ENCODE assay signal across 16 mouse cellular contexts in the genomic region with DNA sequence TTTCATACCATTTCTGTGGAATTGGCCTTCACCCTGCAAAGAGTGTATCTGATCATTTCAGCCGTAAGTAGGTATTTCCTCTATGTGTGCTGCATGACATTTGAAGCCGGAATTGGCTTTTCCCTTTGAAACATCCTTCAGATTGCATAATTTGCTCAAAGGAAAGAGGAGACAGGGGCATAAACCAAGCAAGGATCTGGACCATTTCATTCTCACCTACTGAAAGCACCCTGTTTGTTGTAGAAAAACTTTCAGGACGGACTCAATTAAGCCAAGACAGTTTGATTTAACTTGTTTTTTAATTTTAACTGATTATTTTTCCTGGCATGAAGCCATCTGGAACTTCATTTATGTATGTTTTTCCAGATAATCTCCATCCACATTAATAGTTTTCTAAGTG.
"Had no signal": no experiment of that assay in that cellular context is flagged by ENCODE, and none has a peak within 500 bp of the region (broad histone marks: within the 10 kb centered on the region; RNA-seq: fewer than 3 reads in every experiment).

No protein-coding gene starts in this region.

- H3K36me3 ChIP-seq: neural tube, embryonic 13.5 days; neural tube, embryonic 15.5 days; stomach, embryonic 15.5 days had no signal

- H3K9me3 ChIP-seq: neural tube, embryonic 13.5 days; neural tube, embryonic 15.5 days; stomach, embryonic 15.5 days had no signal

- H3K27ac ChIP-seq: neural tube, embryonic 13.5 days; neural tube, embryonic 15.5 days; stomach, embryonic 15.5 days; stomach, postnatal 0 days had no signal

- H3K4me3 ChIP-seq: neural tube, embryonic 13.5 days; neural tube, embryonic 15.5 days; stomach, embryonic 15.5 days had no signal

- DNase-seq: retina, postnatal 1 day; right cerebral cortex, adult 18-20 months; right cerebral cortex, postnatal 14 days; right cerebral cortex, postnatal 25 days; right cerebral cortex, postnatal 4 days; spleen, adult 18-20 months; thymus, adult 18-20 months; thymus, adult 2 months; thymus, postnatal 14 days; thymus, postnatal 25 days; thymus, postnatal 36 days; thymus, postnatal 4 days had no signal

- H3K4me2 ChIP-seq: neural tube, embryonic 13.5 days; neural tube, embryonic 15.5 days; stomach, embryonic 15.5 days had no signal

- H3K27me3 ChIP-seq: neural tube, embryonic 13.5 days; neural tube, embryonic 15.5 days; stomach, embryonic 15.5 days had no signal

- H3K9ac ChIP-seq: neural tube, embryonic 13.5 days; neural tube, embryonic 15.5 days; stomach, embryonic 15.5 days had no signal

- H3K4me1 ChIP-seq: neural tube, embryonic 15.5 days; stomach, embryonic 15.5 days had no signal
